Mouse (Mus musculus) CH12.LX (cell line): Measurements from ENCODE around the gene Themis3. TPM values are rescaled to one million over a fixed set of nuclear protein-coding genes. Genes with fewer than 3 reads are reported as not detected.
"Not testable (repeated sequence)": the region's sequence is repeated elsewhere in the genome, so short reads cannot be mapped to it uniquely, and the experiment has no call there.

Source experiments
- DNase-seq: peaks from one replicate; pipeline ENCODE4 v3.0.0-alpha.2; 2013; ENCODE audit errors: extremely low read depth
- H3K27ac ChIP-seq: 2 replicates; pipeline ENCODE4 v1.5.1; 2012; ENCODE audit warnings: low read depth, mild to moderate bottlenecking, control low read depth, moderate library complexity; ENCODE audit not compliant: insufficient read depth
- H3K27me3 ChIP-seq: replicated peaks from 2 replicates; pipeline ENCODE3; 2012; ENCODE audit warnings: inconsistent platforms
- H3K36me3 ChIP-seq, 2 experiments: replicated peaks in 1 of 2; 2 replicates each; pipeline versions ENCODE3 to v1.6.1; 2012; ENCODE audit warnings: inconsistent platforms in 1 of 2, low read length in 1 of 2, mild to moderate bottlenecking in 1 of 2, mixed read lengths in 1 of 2, moderate library complexity in 1 of 2; ENCODE audit not compliant: control insufficient read depth in 1 of 2, insufficient read depth in 1 of 2
- H3K4me1 ChIP-seq, 2 experiments: 2 replicates each; pipeline ENCODE4 v1.6.1; 2012; ENCODE audit warnings: inconsistent platforms in 1 of 2, moderate library complexity in 1 of 2; ENCODE audit not compliant: insufficient read depth in 2 of 2, control insufficient read depth in 1 of 2
- H3K4me2 ChIP-seq: 2 replicates; pipeline ENCODE4 v1.6.1; 2012; ENCODE audit warnings: low read depth, mild to moderate bottlenecking, control low read depth; ENCODE audit not compliant: poor library complexity, insufficient read depth, severe bottlenecking
- H3K4me3 ChIP-seq, 3 experiments: fragments of 150-350 bp in 1 of 3; sonication (generic) in 1 of 3; replicated peaks in 1 of 3; 2 replicates each; pipeline versions ENCODE3 to v1.5.1; 2011 to 2012; ENCODE audit warnings: low read depth in 2 of 3, low read length in 2 of 3, mild to moderate bottlenecking in 2 of 3, moderate library complexity in 2 of 3, control low read depth in 1 of 3, improper control_type of control experiment in 1 of 3, inconsistent platforms in 1 of 3, mixed read lengths in 1 of 3; ENCODE audit not compliant: poor library complexity in 1 of 3
- H3K79me2 ChIP-seq: replicated peaks from 2 replicates; pipeline ENCODE4 v1.6.1; 2012; ENCODE audit warnings: mild to moderate bottlenecking, moderate library complexity; ENCODE audit not compliant: control insufficient read depth, poor library complexity, insufficient read depth, severe bottlenecking; ENCODE audit errors: extremely low read depth
- H3K9ac ChIP-seq: 2 replicates; pipeline ENCODE4 v1.6.1; 2012; ENCODE audit warnings: low read depth, mild to moderate bottlenecking, control low read depth, moderate library complexity; ENCODE audit not compliant: insufficient read depth
- H3K9me3 ChIP-seq: replicated peaks from 2 replicates; pipeline ENCODE3; 2012; ENCODE audit warnings: low read length, inconsistent platforms, mixed read lengths
- CTCF ChIP-seq, 2 experiments: IDR thresholded peaks in 1 of 2; conservative IDR thresholded peaks in 1 of 2; 2 replicates each; pipeline ENCODE4 v1.5.1; 2011 to 2012; ENCODE audit warnings: low read depth in 2 of 2, low read length in 2 of 2, improper control_type of control experiment in 1 of 2, inconsistent platforms in 1 of 2, mild to moderate bottlenecking in 1 of 2, moderate library complexity in 1 of 2
- E2F4 ChIP-seq: IDR thresholded peaks from 2 replicates; pipeline ENCODE4 v1.6.1; 2011; ENCODE audit warnings: low read depth, low read length, improper control_type of control experiment; ENCODE audit not compliant: insufficient replicate concordance
- ELF1 ChIP-seq: IDR thresholded peaks from 2 replicates; pipeline ENCODE4 v1.6.1; 2014; ENCODE audit warnings: low read depth, mild to moderate bottlenecking, inconsistent platforms, low read length, improper control_type of control experiment
- EP300 ChIP-seq: IDR thresholded peaks from 2 replicates; pipeline ENCODE4 v1.6.1; 2011; ENCODE audit warnings: low read length, improper control_type of control experiment
- ETS1 ChIP-seq: conservative IDR thresholded peaks from 2 replicates; pipeline ENCODE4 v1.6.1; 2012; ENCODE audit warnings: low read depth, mild to moderate bottlenecking, inconsistent platforms, low read length, improper control_type of control experiment, moderate library complexity
- GABPA ChIP-seq: IDR thresholded peaks from 2 replicates; pipeline ENCODE4 v1.6.1; 2012; ENCODE audit warnings: low read depth, low read length, improper control_type of control experiment, inconsistent platforms; ENCODE audit not compliant: insufficient replicate concordance
- NELFE ChIP-seq: IDR thresholded peaks from 2 replicates; pipeline ENCODE4 v1.6.1; 2011; ENCODE audit warnings: low read depth, low read length, improper control_type of control experiment
- RAD21 ChIP-seq: IDR thresholded peaks from 2 replicates; pipeline ENCODE4 v1.6.1; 2011; ENCODE audit warnings: low read depth, mild to moderate bottlenecking, low read length, improper control_type of control experiment, moderate library complexity
- SMC3 ChIP-seq: IDR thresholded peaks from 2 replicates; pipeline ENCODE4 v1.6.1; 2011; ENCODE audit warnings: low read depth, low read length, improper control_type of control experiment
- UBTF ChIP-seq: IDR thresholded peaks from 2 replicates; pipeline ENCODE4 v1.6.1; 2012; ENCODE audit warnings: low read depth, mild to moderate bottlenecking, inconsistent platforms, low read length, improper control_type of control experiment, moderate library complexity
- ZMIZ1 ChIP-seq: IDR thresholded peaks from 2 replicates; pipeline ENCODE4 v1.6.1; 2012; ENCODE audit warnings: low read depth, mild to moderate bottlenecking, inconsistent platforms, low read length, improper control_type of control experiment
- dilution Hi-C: fragments of 300-500 bp; cut with MboI; formaldehyde crosslinking; loops from 2 replicates; pipeline ENCODE4 v1.14.3; 2020; ENCODE audit warnings: low sequenced_read_pairs; ENCODE audit not compliant: extremely low pct_unique_long_range_greater_than_20kb, extremely low pct_ligation_motif_present
- in situ Hi-C: fragments of 300-500 bp; cut with MboI; formaldehyde crosslinking; loops from 3 replicates; pipeline ENCODE4 v1.14.3; 2019; ENCODE audit warnings: low sequenced_read_pairs, low pct_ligation_motif_present, low pct_unique_long_range_greater_than_20kb, mixed read lengths
- polyA plus RNA-seq: library from polyadenylated mRNA; unstranded; fragments of >175 nt; gene quantifications from 2 replicates; pipeline ENCODE4 v1.2.1, GENCODE M21; 2012; ENCODE audit warnings: low read depth; ENCODE audit not compliant: insufficient read length
- total RNA-seq, 2 experiments: library from RNA; depleted of rRNA; stranded (reverse); fragments of 300-350 nt in 1 of 2; fragments of >200 nt in 1 of 2; gene quantifications; 2 replicates each; pipeline ENCODE4 v1.2.3; 2012 to 2014

Gene Themis3
- total and polyA plus RNA-seq, 3 experiments = not detected

GRCm38 (mm10) chr17:66532285-66532684 is 62.1 kb downstream of the Themis3 start:
- DNase-seq = no peak
- Histone ChIP-seq H3K27me3 (no peaks in the 10 kb centered on the region), H3K9ac (no peak overlapping the region)
- dilution Hi-C loops = no loop called here
- TF ChIP-seq RAD21 = no peak
- TF ChIP-seq ELF1 = no peak
- no peak for TF ChIP-seq GABPA
- TF ChIP-seq NELFE = no peak
- no peak for TF ChIP-seq ETS1
- TF ChIP-seq ZMIZ1 = no peak
- no peak for TF ChIP-seq CTCF (conservative IDR thresholded peaks at IDR 0.05 in 1 of 2, IDR thresholded peaks at IDR 0.05 in 1 of 2; ENCODE audit: low read depth in 2 of 2, low read length in 2 of 2)
- no peak for TF ChIP-seq UBTF
- no peak for TF ChIP-seq EP300
- TF ChIP-seq, all 38 proteins: peak for 0
- in situ Hi-C loops = no loop called here
- peaks cover 36% of the 10 kb centered on the region for H3K9me3 ChIP-seq
- H3K4me3 ChIP-seq = no peak overlapping the region
- no peaks in the 10 kb centered on the region for H3K79me2 ChIP-seq
- no peak overlapping the region for H3K4me2 ChIP-seq
- no peaks in the 10 kb centered on the region for H3K36me3 ChIP-seq
- H3K4me1 ChIP-seq = no peaks in the 10 kb centered on the region
- no peak overlapping the region for H3K27ac ChIP-seq

GRCm38 (mm10) chr17:66523396-66523795 is 71.0 kb downstream of the Themis3 start:
- Histone ChIP-seq H3K9me3 (peaks cover 2% of the 10 kb centered on the region), H3K4me2 (no peak overlapping the region), H3K9ac (no peak overlapping the region), H3K36me3 (no peaks in the 10 kb centered on the region), H3K27ac (no peak overlapping the region), H3K79me2 (peaks cover 7% of the 10 kb centered on the region), H3K4me1 (peaks cover 0 to 4% of the 10 kb centered on the region in 2 experiments; a peak in 1 of 4 replicates), H3K27me3 (peaks cover 13% of the 10 kb centered on the region), H3K4me3 (no peak overlapping the region)
- TF ChIP-seq E2F4 = no peak
- TF ChIP-seq SMC3 = no peak
- in situ Hi-C loops (no loop called here), dilution Hi-C loops (no loop called here)
- no peak for DNase-seq

GRCm38 (mm10) chr17:66522631-66523030 is 71.8 kb downstream of the Themis3 start:
- H3K27me3 ChIP-seq = peaks cover 13% of the 10 kb centered on the region
- H3K79me2 ChIP-seq = peaks cover 12% of the 10 kb centered on the region
- dilution Hi-C loops, H3K4me3 ChIP-seq, H3K27ac ChIP-seq, H3K36me3 ChIP-seq, H3K4me2 ChIP-seq, H3K9ac ChIP-seq, H3K9me3 ChIP-seq, H3K4me1 ChIP-seq, in situ Hi-C loops, DNase-seq: not testable (repeated sequence)
